Mouse (Mus musculus): Measurements from ENCODE around the gene Chrd. TPM values are rescaled to one million over a fixed set of nuclear protein-coding genes. Genes with fewer than 3 reads are reported as not detected.

The Chrd gene
- total RNA-seq, 2 experiments from 2014 or later, result 62.2 to 79.5 TPM

Other genes starting within 250 kb of the Chrd start
- 10 to 100 TPM; 46.0 to 53.3 TPM for gene Eif2b5, start 234.3 kb upstream of the Chrd start, total RNA-seq (2021)
- gene Dvl3, start 216.1 kb upstream of the Chrd start, total RNA-seq (2021), result 10 to 100 TPM; 57.2 to 68.3 TPM
- 100 to 1,000 TPM; 753 to 800 TPM for gene Ap2m1, start 197.6 kb upstream of the Chrd start, total RNA-seq (2021)
- 10 to 100 TPM; 79.4 to 89.4 TPM for gene Abcf3, start 184.6 kb upstream of the Chrd start, total RNA-seq (2021)
- 10 to 100 TPM; 22.8 to 24.2 TPM for gene Vwa5b2, start 143.7 kb upstream of the Chrd start, total RNA-seq (2021)
- gene Eef1akmt4, start 121.5 kb upstream of the Chrd start, total RNA-seq (2021), result 1 to 10 TPM; 2.7 to 3.1 TPM
- not detected for gene Gm49333, start 121.5 kb upstream of the Chrd start, total RNA-seq (2021)
- gene Alg3, start 121.4 kb upstream of the Chrd start, total RNA-seq (2021), result 10 to 100 TPM; 14.2 to 15.7 TPM
- 10 to 100 TPM; 85.0 to 97.0 TPM for gene Camk2n2, start 111.8 kb upstream of the Chrd start, total RNA-seq (2021)
- 10 to 100 TPM; 24.8 to 30.6 TPM for gene Ece2, start 103.3 kb upstream of the Chrd start, total RNA-seq (2021)
- gene Psmd2, start 81.5 kb upstream of the Chrd start, total RNA-seq (2021), result 100 to 1,000 TPM; 220 to 240 TPM
- 100 to 1,000 TPM; 289 to 306 TPM for gene Eif4g1, start 64.8 kb upstream of the Chrd start, total RNA-seq (2021)
- 100 to 1,000 TPM; 489 to 490 TPM for gene Fam131a, start 39.9 kb upstream of the Chrd start, total RNA-seq (2021)
- 10 to 100 TPM; 24.8 to 26.2 TPM for gene Polr2h, start 15.5 kb upstream of the Chrd start, total RNA-seq (2021)
- gene Clcn2, start 15.4 kb upstream of the Chrd start, total RNA-seq (2021), result 10 to 100 TPM; 63.8 to 76.4 TPM
- 10 to 100 TPM in 1 of 2 experiments, 1 to 10 TPM in 1; 9.0 to 14.2 TPM for gene Thpo, start 1.4 kb downstream of the Chrd start, total RNA-seq (2021)